Mouse (Mus musculus) liver, embryonic 14 days (tissue): ENCODE measurements around the gene B3galt4. TPM values are rescaled to one million over a fixed set of nuclear protein-coding genes. Genes with fewer than 3 reads are reported as not detected.

Source experiments
- polyA plus RNA-seq: library from polyadenylated mRNA; depleted of rRNA; stranded (reverse); fragments of >200 nt; gene quantifications from 2 replicates; pipeline ENCODE4 v1.2.3, GENCODE M21; 2012; rRNA removed

Gene B3galt4
- 1.0 and 1.2 TPM in 2 replicates for polyA plus RNA-seq

GRCm38 (mm10) chr17:33951021-33951946 lies at the start of gene B3galt4:
Gene B3galt4, minus strand, starts transcription at chr17:33951488.

GRCm38 (mm10) chr17:34000150-34000537 lies 48.9 kb upstream of the B3galt4 start, which contains the start of gene H2-K1:
Gene H2-K1, minus strand, starts transcription at chr17:34000347.

GRCm38 (mm10) chr17:33955555-33956214 lies 4.4 kb upstream of the B3galt4 start, which contains the start of the genes Vps52 and Rps18:
Gene Vps52, plus strand, starts transcription at chr17:33955812.
Gene Rps18, minus strand, starts transcription at chr17:33956001.

GRCm38 (mm10) chr17:33940206-33940805 lies 11.0 kb downstream of the B3galt4 start, which contains the start of the genes Pfdn6 and Wdr46:
Gene Pfdn6, minus strand, starts transcription at chr17:33940343.
Gene Wdr46, plus strand, starts transcription at chr17:33940660.

GRCm38 (mm10) chr17:33929371-33930279 lies 21.7 kb downstream of the B3galt4 start, which contains the start of gene Rgl2:
Gene Rgl2, plus strand, starts transcription at chr17:33929543.

GRCm38 (mm10) chr17:33915671-33916250 lies 35.5 kb downstream of the B3galt4 start, which contains the start of the genes Tapbp and Zbtb22:
Gene Tapbp, plus strand, starts transcription at chr17:33915899.
Gene Zbtb22, plus strand, starts transcription at chr17:33915904.

GRCm38 (mm10) chr17:33909077-33909868 lies 42.0 kb downstream of the B3galt4 start, which contains the start of gene Daxx:
Gene Daxx, plus strand, starts transcription at chr17:33909414.

GRCm38 (mm10) chr17:33904835-33905234 lies 46.5 kb downstream of the B3galt4 start, which contains the start of gene Platr17:
Gene Platr17, plus strand, starts transcription at chr17:33905135.

Other genes starting within 250 kb of the B3galt4 start
- gene March2, start 232.8 kb downstream of the B3galt4 start, polyA plus RNA-seq: 133 and 171 TPM in 2 replicates
- 84.2 and 94.7 TPM in 2 replicates for gene Rab11b, start 191.0 kb downstream of the B3galt4 start, polyA plus RNA-seq
- gene Angptl4, start 169.7 kb downstream of the B3galt4 start, polyA plus RNA-seq: 5.3 and 6.5 TPM in 2 replicates
- 7.5 and 8.2 TPM in 2 replicates for gene Kank3, start 141.0 kb downstream of the B3galt4 start, polyA plus RNA-seq
- 798 and 847 TPM in 2 replicates for gene Rps28, start 126.9 kb downstream of the B3galt4 start, polyA plus RNA-seq
- 125 and 147 TPM in 2 replicates for gene Ndufa7, start 126.9 kb downstream of the B3galt4 start, polyA plus RNA-seq
- gene Cd320, start 108.4 kb downstream of the B3galt4 start, polyA plus RNA-seq: 6.8 TPM in 2 replicates
- not detected in 2 replicates for gene Gm7029, start 77.7 kb downstream of the B3galt4 start, polyA plus RNA-seq
- 37.2 and 40.2 TPM in 2 replicates for gene Kifc1, start 60.8 kb downstream of the B3galt4 start, polyA plus RNA-seq
- 0.45 and 0.64 TPM in 2 replicates for gene Platr17, start 46.4 kb downstream of the B3galt4 start, polyA plus RNA-seq
- gene Daxx, start 42.1 kb downstream of the B3galt4 start, polyA plus RNA-seq: 13.5 and 16.7 TPM in 2 replicates
- 8.7 and 12.3 TPM in 2 replicates for gene Tapbp, start 35.6 kb downstream of the B3galt4 start, polyA plus RNA-seq
- gene Zbtb22, start 35.6 kb downstream of the B3galt4 start, polyA plus RNA-seq: 10.9 and 11.4 TPM in 2 replicates
- gene Rgl2, start 21.9 kb downstream of the B3galt4 start, polyA plus RNA-seq: 15.3 and 15.4 TPM in 2 replicates
- gene Pfdn6, start 11.1 kb downstream of the B3galt4 start, polyA plus RNA-seq: 72.9 and 74.1 TPM in 2 replicates
- gene Wdr46, start 10.8 kb downstream of the B3galt4 start, polyA plus RNA-seq: 17.6 and 21.4 TPM in 2 replicates
- gene Vps52, start 4.3 kb upstream of the B3galt4 start, polyA plus RNA-seq: 15.7 and 18.1 TPM in 2 replicates
- 1,154 and 1,315 TPM in 2 replicates for gene Rps18, start 4.5 kb upstream of the B3galt4 start, polyA plus RNA-seq
- 115 and 137 TPM in 2 replicates for gene H2-K1, start 48.9 kb upstream of the B3galt4 start, polyA plus RNA-seq
- gene Ring1, start 73.2 kb upstream of the B3galt4 start, polyA plus RNA-seq: 9.6 and 10.5 TPM in 2 replicates
- 28.0 and 29.0 TPM in 2 replicates for gene H2-Ke6, start 76.6 kb upstream of the B3galt4 start, polyA plus RNA-seq
- gene Slc39a7, start 80.2 kb upstream of the B3galt4 start, polyA plus RNA-seq: 27.2 and 30.7 TPM in 2 replicates
- gene Rxrb, start 80.3 kb upstream of the B3galt4 start, polyA plus RNA-seq: 15.0 and 18.0 TPM in 2 replicates
- 0.27 and 0.33 TPM in 2 replicates for gene Col11a2, start 87.9 kb upstream of the B3galt4 start, polyA plus RNA-seq
- 0.32 and 0.41 TPM in 2 replicates for gene H2-Oa, start 140.9 kb upstream of the B3galt4 start, polyA plus RNA-seq
- 2.2 and 3.2 TPM in 2 replicates for gene H2-DMa, start 168.1 kb upstream of the B3galt4 start, polyA plus RNA-seq
- gene Brd2, start 171.1 kb upstream of the B3galt4 start, polyA plus RNA-seq: 53.0 and 53.8 TPM in 2 replicates
- 0.18 and 0.41 TPM in 2 replicates for gene H2-DMb2, start 191.8 kb upstream of the B3galt4 start, polyA plus RNA-seq
- 0.68 and 1.0 TPM in 2 replicates for gene H2-DMb1, start 201.6 kb upstream of the B3galt4 start, polyA plus RNA-seq
- gene Tap1, start 236.1 kb upstream of the B3galt4 start, polyA plus RNA-seq: 2.4 and 2.7 TPM in 2 replicates
- 5.4 and 6.2 TPM in 2 replicates for gene Psmb9, start 236.3 kb upstream of the B3galt4 start, polyA plus RNA-seq
- gene Psmb8, start 246.2 kb upstream of the B3galt4 start, polyA plus RNA-seq: 10.8 and 12.8 TPM in 2 replicates